Mouse (Mus musculus): ENCODE results near the gene Tmem230.

DNA sequence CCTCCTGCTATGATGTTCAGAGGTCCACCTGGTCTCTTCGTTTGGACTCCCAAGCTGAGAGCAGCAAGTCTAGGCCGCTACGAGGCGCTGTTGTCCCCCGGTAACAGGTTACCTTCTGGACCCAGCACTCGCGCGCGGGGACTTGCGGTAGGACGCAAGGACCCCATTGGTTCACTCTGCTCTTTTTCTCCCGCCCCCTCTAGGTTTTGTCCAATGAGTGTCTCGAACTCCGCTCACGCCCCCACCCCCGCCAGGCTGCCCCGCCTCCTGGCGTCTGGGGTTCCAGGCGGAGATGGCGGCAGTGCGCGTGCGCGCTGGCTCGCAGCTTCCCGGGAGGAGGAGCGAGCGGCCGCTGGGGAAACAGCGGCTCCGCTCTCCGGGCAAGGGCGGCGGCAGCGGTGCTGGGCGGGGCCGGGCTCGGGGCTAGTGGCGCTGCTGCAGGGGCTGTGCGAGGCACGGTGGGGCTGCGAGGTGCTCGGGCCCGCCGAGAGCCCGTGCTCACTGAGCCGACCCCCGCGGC lies 15.3 kb upstream of the Tmem230 start, which contains the start of gene Cds2:
- TF ChIP-seq CTCF (IDR thresholded peaks at IDR 0.05; ENCODE audit: extremely low read depth, insufficient read length, insufficient replicate concordance, low read depth, low read length) = peak; percentile 87
- peak; percentile 68; the same call in 1 of the 2 replicates for TF ChIP-seq POLR2A (IDR thresholded peaks at IDR 0.05; ENCODE audit: low read depth, low read length)

Measured in small intestine, adult 2 months (tissue).